14 mouse cellular contexts compared by ENCODE assay signal in genomic region chr1:36548771-36549170, GRCm38 (mm10). TPM values are rescaled to one million over a fixed set of nuclear protein-coding genes. Genes with fewer than 3 reads are reported as not detected.
DNase-seq lines count a peak whose midpoint lies in the region; ATAC-seq and TF ChIP-seq lines count a peak whose summit lies in the region.
"Had no signal": no experiment of that assay in that cellular context is flagged by ENCODE, and none has a peak within 500 bp of the region (broad histone marks: within the 10 kb centered on the region; RNA-seq: fewer than 3 reads in every experiment).

No protein-coding gene starts in this region.

- H3K27ac ChIP-seq in cerebellum, adult 2 months (ENCODE audit: insufficient read depth, low read length), result no peak overlapping the region
- 0 out of 2 replicates have a peak overlapping the region, but pooled peaks have one; percentile 22 for H3K27ac ChIP-seq in intestine, embryonic 15.5 days
- H3K27ac ChIP-seq in intestine, postnatal 0 days (ENCODE audit: low read depth, low read length), result no peak overlapping the region; the same call in 1 of the 2 replicates
- H3K27ac ChIP-seq in midbrain, embryonic 16.5 days (ENCODE audit: low read length), result no peak overlapping the region
- no peak overlapping the region for H3K27ac ChIP-seq in midbrain, embryonic 14.5 days (replicated peaks; ENCODE audit: low read depth, low read length)
- H3K27ac ChIP-seq in stomach, embryonic 16.5 days (ENCODE audit: low read length), result peak overlapping the region; percentile 74; the same call in 1 of the 2 replicates
- H3K27ac ChIP-seq: liver, embryonic 12.5 days had no signal

- H3K4me3 ChIP-seq in cerebellum, adult 2 months (replicated peaks; ENCODE audit: insufficient read depth, low read depth, low read length), result no peak overlapping the region
- H3K4me3 ChIP-seq in intestine, embryonic 15.5 days (replicated peaks), result no peak overlapping the region
- no peak overlapping the region for H3K4me3 ChIP-seq in intestine, postnatal 0 days (ENCODE audit: low read depth, low read length)
- no peak overlapping the region for H3K4me3 ChIP-seq in midbrain, embryonic 16.5 days (ENCODE audit: low read depth, low read length)
- H3K4me3 ChIP-seq in midbrain, embryonic 14.5 days (replicated peaks; ENCODE audit: low read depth, low read length), result no peak overlapping the region
- H3K4me3 ChIP-seq in stomach, embryonic 16.5 days (replicated peaks; ENCODE audit: low read length), result no peak overlapping the region
- H3K4me3 ChIP-seq: layer of hippocampus, adult 2 months; liver, embryonic 12.5 days had no signal

- WGBS in cerebellum, adult 2 months, result 57% methylated on average over 8 of the region's 8 CpGs
- WGBS in intestine, embryonic 15.5 days, result 50% methylated on average over 8 of the region's 8 CpGs
- WGBS in intestine, postnatal 0 days, result 52% methylated on average over 8 of the region's 8 CpGs
- 50% methylated on average over 8 of the region's 8 CpGs for WGBS in midbrain, embryonic 16.5 days
- 69% methylated on average over 8 of the region's 8 CpGs for WGBS in midbrain, embryonic 14.5 days
- WGBS in stomach, embryonic 16.5 days, result 39% methylated on average over 8 of the region's 8 CpGs

- no peaks in the 10 kb centered on the region for H3K9me3 ChIP-seq in intestine, embryonic 15.5 days
- no peaks in the 10 kb centered on the region for H3K9me3 ChIP-seq in intestine, postnatal 0 days (ENCODE audit: control insufficient read depth)
- no peaks in the 10 kb centered on the region for H3K9me3 ChIP-seq in midbrain, embryonic 16.5 days (replicated peaks; ENCODE audit: control insufficient read depth, low read length, poor library complexity, severe bottlenecking)
- H3K9me3 ChIP-seq in midbrain, embryonic 14.5 days (ENCODE audit: control insufficient read depth, low read length), result no peaks in the 10 kb centered on the region
- H3K9me3 ChIP-seq in stomach, embryonic 16.5 days (replicated peaks; ENCODE audit: control insufficient read depth, low read length), result no peaks in the 10 kb centered on the region
- H3K9me3 ChIP-seq: liver, embryonic 12.5 days had no signal

- TF ChIP-seq POLR2A in cerebellum, adult 2 months (IDR thresholded peaks at IDR 0.05; ENCODE audit: borderline replicate concordance, insufficient read depth, low read length), result no peak

- peaks cover 41% of the 10 kb centered on the region for H3K4me1 ChIP-seq in cerebellum, adult 2 months (ENCODE audit: control insufficient read depth, insufficient read depth, low read length)
- H3K4me1 ChIP-seq in intestine, embryonic 15.5 days (replicated peaks), result peaks cover 22% of the 10 kb centered on the region
- no peaks in the 10 kb centered on the region for H3K4me1 ChIP-seq in intestine, postnatal 0 days (replicated peaks; ENCODE audit: control insufficient read depth, insufficient read depth, low read length)
- H3K4me1 ChIP-seq in midbrain, embryonic 16.5 days (ENCODE audit: control insufficient read depth, insufficient read depth, low read length), result peaks cover 22% of the 10 kb centered on the region
- peaks cover 17% of the 10 kb centered on the region for H3K4me1 ChIP-seq in midbrain, embryonic 14.5 days (ENCODE audit: control insufficient read depth, insufficient read depth, low read length)
- H3K4me1 ChIP-seq in stomach, embryonic 16.5 days (ENCODE audit: control insufficient read depth, insufficient read depth, low read length), result peaks cover 36% of the 10 kb centered on the region

- H3K27me3 ChIP-seq in cerebellum, adult 2 months (ENCODE audit: control insufficient read depth, insufficient read depth, low read length), result no peaks in the 10 kb centered on the region
- no peaks in the 10 kb centered on the region for H3K27me3 ChIP-seq in intestine, embryonic 15.5 days (replicated peaks)
- H3K27me3 ChIP-seq in intestine, postnatal 0 days (replicated peaks; ENCODE audit: control insufficient read depth, insufficient read depth, low read length), result no peaks in the 10 kb centered on the region
- H3K27me3 ChIP-seq in midbrain, embryonic 16.5 days (ENCODE audit: control insufficient read depth, insufficient read depth, low read depth, low read length), result no peaks in the 10 kb centered on the region
- H3K27me3 ChIP-seq in midbrain, embryonic 14.5 days (ENCODE audit: control insufficient read depth, insufficient read depth, low read length), result no peaks in the 10 kb centered on the region
- H3K27me3 ChIP-seq in stomach, embryonic 16.5 days (ENCODE audit: control insufficient read depth, insufficient read depth, low read length), result no peaks in the 10 kb centered on the region
- H3K27me3 ChIP-seq: Patski had no signal

- peaks cover 51% of the 10 kb centered on the region for H3K36me3 ChIP-seq in intestine, embryonic 15.5 days
- peaks cover 57% of the 10 kb centered on the region for H3K36me3 ChIP-seq in intestine, postnatal 0 days (ENCODE audit: control insufficient read depth, insufficient read depth)
- peaks cover 41% of the 10 kb centered on the region for H3K36me3 ChIP-seq in midbrain, embryonic 16.5 days (ENCODE audit: control insufficient read depth, insufficient read depth, low read length)
- peaks cover 56% of the 10 kb centered on the region for H3K36me3 ChIP-seq in midbrain, embryonic 14.5 days (ENCODE audit: control insufficient read depth, insufficient read depth, low read length)
- peaks cover 31% of the 10 kb centered on the region for H3K36me3 ChIP-seq in stomach, embryonic 16.5 days (ENCODE audit: control insufficient read depth, insufficient read depth, low read length)

- ATAC-seq in intestine, embryonic 15.5 days, result no peak
- no peak for ATAC-seq in intestine, postnatal 0 days
- no peak for ATAC-seq in midbrain, embryonic 16.5 days
- no peak for ATAC-seq in midbrain, embryonic 14.5 days (ENCODE audit: low FRiP score, low TSS enrichment)
- no peak for ATAC-seq in stomach, embryonic 16.5 days (ENCODE audit: insufficient read depth, low FRiP score)
- no peak for ATAC-seq in inflammation-experienced regulatory T-cells, adult 6 months
- ATAC-seq: liver, embryonic 12.5 days; Patski had no signal

- no peak for TF ChIP-seq CTCF in cerebellum, adult 2 months (IDR thresholded peaks at IDR 0.05; ENCODE audit: borderline replicate concordance, insufficient read depth, low read depth, low read length)
- no peak for TF ChIP-seq CTCF in intestine, postnatal 0 days (IDR thresholded peaks at IDR 0.05; ENCODE audit: low read depth)

- peak; percentile 34 for DNase-seq in cerebellum, adult 11-12 months
- no peak for DNase-seq in cerebellum, adult 2 months
- no peak for DNase-seq in midbrain, embryonic 14.5 days
- DNase-seq: kidney, adult 8-10 months; right cerebral cortex, postnatal 25 days; thymus, postnatal 14 days had no signal

- H3K9ac ChIP-seq in intestine, embryonic 15.5 days, result no peak overlapping the region
- no peak overlapping the region for H3K9ac ChIP-seq in intestine, postnatal 0 days (ENCODE audit: low read depth, low read length)
- 0 out of 2 replicates have a peak overlapping the region, but pooled peaks have one; percentile 7 for H3K9ac ChIP-seq in midbrain, embryonic 16.5 days (ENCODE audit: low read depth, low read length)
- no peak overlapping the region; the same call in 1 of the 2 replicates for H3K9ac ChIP-seq in midbrain, embryonic 14.5 days (replicated peaks; ENCODE audit: low read length)
- peak overlapping the region; percentile 52 for H3K9ac ChIP-seq in stomach, embryonic 16.5 days (ENCODE audit: low read length)
- H3K9ac ChIP-seq: liver, embryonic 12.5 days had no signal

- no peak overlapping the region for H3K4me2 ChIP-seq in intestine, embryonic 15.5 days (replicated peaks)
- no peak overlapping the region for H3K4me2 ChIP-seq in intestine, postnatal 0 days (replicated peaks; ENCODE audit: low read depth)
- H3K4me2 ChIP-seq in midbrain, embryonic 16.5 days (ENCODE audit: low read length), result no peak overlapping the region
- H3K4me2 ChIP-seq in midbrain, embryonic 14.5 days (ENCODE audit: low read length), result no peak overlapping the region
- no peak overlapping the region for H3K4me2 ChIP-seq in stomach, embryonic 16.5 days (ENCODE audit: low read depth, low read length)
- H3K4me2 ChIP-seq: liver, embryonic 12.5 days had no signal

RNA-seq across cellular contexts. Expression of gene Ankrd39, which starts 1.5 kb away (rescaled TPM):
- polyA plus RNA-seq in cerebellum, adult 2 months (2012; rRNA removed), result 30.8 and 37.5 TPM in 2 replicates
- 21.2 and 23.8 TPM in 2 replicates for polyA plus RNA-seq in intestine, embryonic 15.5 days (2015; fragmentation: Nextera tagmentation; extraction: Ambion mirVana)
- 15.0 and 18.5 TPM in 2 replicates for polyA plus RNA-seq in intestine, postnatal 0 days (2015; fragmentation: Nextera tagmentation; extraction: Ambion mirVana)
- 30.6 and 32.8 TPM in 2 replicates for polyA plus RNA-seq in midbrain, embryonic 16.5 days (2015; fragmentation: Nextera tagmentation; extraction: Ambion mirVana)
- polyA plus RNA-seq in midbrain, embryonic 14.5 days (2014; fragmentation: Nextera tagmentation; extraction: Ambion mirVana), result 22.3 and 28.5 TPM in 2 replicates
- 26.7 and 30.5 TPM in 2 replicates for polyA plus RNA-seq in stomach, embryonic 16.5 days (2015; fragmentation: Nextera tagmentation; extraction: Ambion mirVana)
- 10 to 100 TPM; 17.5 to 24.1 (median 23.2) TPM for polyA plus RNA-seq in inflammation-experienced regulatory T-cells, adult 6 months (2017; shearing (Covaris generic))

RNA-seq across cellular contexts. Expression of gene Sema4c, which starts 9.4 kb away (rescaled TPM):
- polyA plus RNA-seq in cerebellum, adult 2 months (2012; rRNA removed), result 23.8 and 28.5 TPM in 2 replicates
- 10.6 and 11.6 TPM in 2 replicates for polyA plus RNA-seq in intestine, embryonic 15.5 days (2015; fragmentation: Nextera tagmentation; extraction: Ambion mirVana)
- 3.5 and 3.9 TPM in 2 replicates for polyA plus RNA-seq in intestine, postnatal 0 days (2015; fragmentation: Nextera tagmentation; extraction: Ambion mirVana)
- polyA plus RNA-seq in midbrain, embryonic 16.5 days (2015; fragmentation: Nextera tagmentation; extraction: Ambion mirVana), result 24.4 and 27.0 TPM in 2 replicates
- polyA plus RNA-seq in midbrain, embryonic 14.5 days (2014; fragmentation: Nextera tagmentation; extraction: Ambion mirVana), result 4.7 and 8.7 TPM in 2 replicates
- 10.0 and 10.6 TPM in 2 replicates for polyA plus RNA-seq in stomach, embryonic 16.5 days (2015; fragmentation: Nextera tagmentation; extraction: Ambion mirVana)
- polyA plus RNA-seq in inflammation-experienced regulatory T-cells, adult 6 months (2017; shearing (Covaris generic)), result under 1 TPM in 1 of 3 experiments, not detected in 2; 0.33 TPM

RNA-seq across cellular contexts. Expression of gene Gm42417, which starts 9.5 kb away (rescaled TPM):
- polyA plus RNA-seq in cerebellum, adult 2 months (2012; rRNA removed), result 0.05 and 0.40 TPM in 2 replicates
- 0.20 TPM in 1 of 2 replicates, not detected in the other for polyA plus RNA-seq in intestine, embryonic 15.5 days (2015; fragmentation: Nextera tagmentation; extraction: Ambion mirVana)
- polyA plus RNA-seq in intestine, postnatal 0 days (2015; fragmentation: Nextera tagmentation; extraction: Ambion mirVana), result 0.22 TPM in 1 of 2 replicates, not detected in the other
- 0.20 and 0.75 TPM in 2 replicates for polyA plus RNA-seq in midbrain, embryonic 16.5 days (2015; fragmentation: Nextera tagmentation; extraction: Ambion mirVana)
- polyA plus RNA-seq in midbrain, embryonic 14.5 days (2014; fragmentation: Nextera tagmentation; extraction: Ambion mirVana), result not detected in 2 replicates
- polyA plus RNA-seq in stomach, embryonic 16.5 days (2015; fragmentation: Nextera tagmentation; extraction: Ambion mirVana), result 1.9 TPM in 1 of 2 replicates, not detected in the other
- polyA plus RNA-seq in inflammation-experienced regulatory T-cells, adult 6 months (2017; shearing (Covaris generic)), result 1 to 10 TPM in 1 of 3 experiments, not detected in 2; 2.4 TPM

RNA-seq across cellular contexts. Expression of gene Ankrd23, which starts 12.1 kb away (rescaled TPM):
- polyA plus RNA-seq in cerebellum, adult 2 months (2012; rRNA removed), result 14.4 and 15.2 TPM in 2 replicates
- polyA plus RNA-seq in intestine, embryonic 15.5 days (2015; fragmentation: Nextera tagmentation; extraction: Ambion mirVana), result 12.7 and 14.7 TPM in 2 replicates
- 2.1 and 3.8 TPM in 2 replicates for polyA plus RNA-seq in intestine, postnatal 0 days (2015; fragmentation: Nextera tagmentation; extraction: Ambion mirVana)
- 16.1 and 17.0 TPM in 2 replicates for polyA plus RNA-seq in midbrain, embryonic 16.5 days (2015; fragmentation: Nextera tagmentation; extraction: Ambion mirVana)
- 10.4 and 10.5 TPM in 2 replicates for polyA plus RNA-seq in midbrain, embryonic 14.5 days (2014; fragmentation: Nextera tagmentation; extraction: Ambion mirVana)
- polyA plus RNA-seq in stomach, embryonic 16.5 days (2015; fragmentation: Nextera tagmentation; extraction: Ambion mirVana), result 18.0 and 21.7 TPM in 2 replicates
- 10 to 100 TPM; 35.1 to 58.4 (median 36.4) TPM for polyA plus RNA-seq in inflammation-experienced regulatory T-cells, adult 6 months (2017; shearing (Covaris generic))

RNA-seq across cellular contexts. Expression of gene Cnnm3, which starts 37.1 kb away (rescaled TPM):
- polyA plus RNA-seq in cerebellum, adult 2 months (2012; rRNA removed), result 46.2 and 48.7 TPM in 2 replicates
- polyA plus RNA-seq in intestine, embryonic 15.5 days (2015; fragmentation: Nextera tagmentation; extraction: Ambion mirVana), result 2.9 and 3.4 TPM in 2 replicates
- 2.5 and 2.6 TPM in 2 replicates for polyA plus RNA-seq in intestine, postnatal 0 days (2015; fragmentation: Nextera tagmentation; extraction: Ambion mirVana)
- polyA plus RNA-seq in midbrain, embryonic 16.5 days (2015; fragmentation: Nextera tagmentation; extraction: Ambion mirVana), result 4.2 and 4.5 TPM in 2 replicates
- polyA plus RNA-seq in midbrain, embryonic 14.5 days (2014; fragmentation: Nextera tagmentation; extraction: Ambion mirVana), result 6.5 and 7.6 TPM in 2 replicates
- polyA plus RNA-seq in stomach, embryonic 16.5 days (2015; fragmentation: Nextera tagmentation; extraction: Ambion mirVana), result 2.5 and 3.0 TPM in 2 replicates
- 1 to 10 TPM; 3.1 to 9.2 (median 6.7) TPM for polyA plus RNA-seq in inflammation-experienced regulatory T-cells, adult 6 months (2017; shearing (Covaris generic))

Comparison
In these comparisons a context has a peak if more than half of its experiments do, and no peak if none do; other contexts are left out.
1. H3K27ac ChIP-seq: peak in intestine, embryonic 15.5 days (single experiment) and stomach, embryonic 16.5 days (single experiment); none in cerebellum, adult 2 months (single experiment), intestine, postnatal 0 days (single experiment), midbrain, embryonic 16.5 days (single experiment) and midbrain, embryonic 14.5 days (single experiment).
2. H3K9ac ChIP-seq: peak in midbrain, embryonic 16.5 days (single experiment) and stomach, embryonic 16.5 days (single experiment); none in intestine, embryonic 15.5 days (single experiment), intestine, postnatal 0 days (single experiment) and midbrain, embryonic 14.5 days (single experiment).